Mouse (Mus musculus): ENCODE data around the gene Dusp18.

GRCm38 (mm10) chr11:3909236-3909635 lies 14.2 kb downstream of the Dusp18 start:
- TF ChIP-seq CTCF (IDR thresholded peaks at IDR 0.05; ENCODE audit: borderline replicate concordance, extremely low read depth, insufficient read depth, insufficient read length) (no peak), POLR2A (IDR thresholded peaks at IDR 0.05; ENCODE audit: borderline replicate concordance, extremely low read depth, insufficient read depth, insufficient read length, poor library complexity, severe bottlenecking) (no peak)

Data from brain, embryonic 14.5 days (tissue).